Mouse (Mus musculus): Measurements from ENCODE around the gene Usmg5.

GRCm38 (mm10) chr19:47049840-47050239, 40.6 kb downstream of the Usmg5 start:
- TF ChIP-seq MAX (IDR thresholded peaks at IDR 0.05; ENCODE audit: low read depth) (no peak), POLR2A (IDR thresholded peaks at IDR 0.05; ENCODE audit: insufficient read length, low read depth) (no peak), SRF (IDR thresholded peaks at IDR 0.05; ENCODE audit: control insufficient read depth, insufficient read length, low read depth) (no peak), E2F4 (IDR thresholded peaks at IDR 0.05; ENCODE audit: insufficient read depth) (no peak), TCF12 (IDR thresholded peaks at IDR 0.05; ENCODE audit: insufficient read depth, poor library complexity, severe bottlenecking) (no peak), MYOD1 (IDR thresholded peaks at IDR 0.05; ENCODE audit: control insufficient read depth in 1 of 3, insufficient read length in 2 of 3, low read depth in 2 of 3) (no peak), USF1 (IDR thresholded peaks at IDR 0.05; ENCODE audit: low read depth) (no peak), CEBPB (IDR thresholded peaks at IDR 0.05; ENCODE audit: insufficient read depth, poor library complexity, severe bottlenecking) (no peak)

Measured in myocyte (in vitro differentiated cells).